Mouse (Mus musculus) Muller cell, postnatal 12 days (primary cell): ENCODE results near the gene Spata32.
A peak's percentile ranks its signal among the peaks of the same experiment; 100 is the strongest.
"Not testable (repeated sequence)": the region's sequence is repeated elsewhere in the genome, so short reads cannot be mapped to it uniquely, and the experiment has no call there.

Experiments used
- DNase-seq: peaks from one replicate; pipeline ENCODE4 v3.0.0-alpha.2; 2015; ENCODE audit errors: inconsistent ontology term

Spata32 gene

DNA sequence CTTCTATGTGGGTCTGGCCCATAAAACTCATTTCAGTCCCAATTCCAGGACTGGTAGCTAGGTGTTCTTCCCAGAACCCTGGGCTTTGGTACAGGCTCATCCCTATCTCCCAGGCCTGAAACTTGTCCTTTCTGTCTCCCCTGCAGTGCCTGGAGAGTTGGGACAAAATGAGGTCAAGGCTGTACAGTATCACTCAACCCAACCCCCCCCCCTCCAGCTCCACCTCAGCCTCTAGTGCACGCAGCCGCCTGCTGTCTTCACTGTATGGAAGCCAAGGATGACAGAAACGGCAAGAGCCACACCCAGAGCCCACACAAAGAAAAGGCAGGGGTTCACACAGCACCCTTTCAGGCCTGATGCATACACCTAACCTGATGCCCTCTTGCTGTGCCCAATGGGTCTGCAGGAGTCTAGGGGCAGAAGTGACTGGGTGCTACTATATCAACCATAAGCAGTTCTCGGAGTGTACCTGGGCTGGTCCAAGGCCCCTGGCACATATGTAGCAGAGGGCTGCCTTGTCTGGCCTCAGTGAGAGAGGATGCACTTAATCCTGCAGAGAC, 28.6 kb upstream of the Spata32 start:
- DNase-seq = no peak

GRCm38 (mm10) chr11:103246081-103246730, 28.0 kb upstream of the Spata32 start:
- DNase-seq = peak; percentile 93

GRCm38 (mm10) chr11:103244856-103245255, 26.6 kb upstream of the Spata32 start:
- DNase-seq = peak; percentile 79

- DNase-seq = no peak
These were observed 22.5 kb upstream of the Spata32 start for GRCm38 (mm10) chr11:103240740-103241139.

- DNase-seq = no peak
These were observed 19.5 kb upstream of the Spata32 start for GRCm38 (mm10) chr11:103237757-103238156.

GRCm38 (mm10) chr11:103236903-103237302, 18.7 kb upstream of the Spata32 start:
- DNase-seq = no peak

GRCm38 (mm10) chr11:103236431-103236830, 18.2 kb upstream of the Spata32 start:
- DNase-seq = no peak

DNA sequence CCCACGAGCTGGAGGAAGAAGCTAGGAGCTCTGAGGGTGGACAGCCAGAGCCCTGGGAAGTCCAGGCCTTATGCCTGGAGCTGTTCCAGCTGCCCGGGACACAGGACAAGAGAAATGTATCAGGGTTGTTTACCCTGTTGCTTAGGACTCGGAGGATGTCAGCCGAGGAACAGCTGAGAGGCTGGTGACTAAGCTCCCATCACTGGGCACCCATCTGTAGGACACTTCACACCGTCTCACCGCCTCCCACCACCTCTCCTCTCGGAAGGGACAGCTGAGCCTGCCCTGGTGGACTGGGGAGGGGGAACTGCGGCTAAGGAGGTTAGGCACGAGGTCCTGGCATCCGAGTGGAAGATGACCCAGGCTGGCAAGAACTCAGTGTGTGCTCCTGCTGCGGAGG, 17.5 kb upstream of the Spata32 start:
- DNase-seq = peak; percentile 92

GRCm38 (mm10) chr11:103234447-103234846, 16.2 kb upstream of the Spata32 start:
- no peak for DNase-seq

GRCm38 (mm10) chr11:103232966-103233365, 14.7 kb upstream of the Spata32 start:
- DNase-seq = peak; percentile 87

GRCm38 (mm10) chr11:103231367-103231766, 13.1 kb upstream of the Spata32 start:
- no peak for DNase-seq

DNA sequence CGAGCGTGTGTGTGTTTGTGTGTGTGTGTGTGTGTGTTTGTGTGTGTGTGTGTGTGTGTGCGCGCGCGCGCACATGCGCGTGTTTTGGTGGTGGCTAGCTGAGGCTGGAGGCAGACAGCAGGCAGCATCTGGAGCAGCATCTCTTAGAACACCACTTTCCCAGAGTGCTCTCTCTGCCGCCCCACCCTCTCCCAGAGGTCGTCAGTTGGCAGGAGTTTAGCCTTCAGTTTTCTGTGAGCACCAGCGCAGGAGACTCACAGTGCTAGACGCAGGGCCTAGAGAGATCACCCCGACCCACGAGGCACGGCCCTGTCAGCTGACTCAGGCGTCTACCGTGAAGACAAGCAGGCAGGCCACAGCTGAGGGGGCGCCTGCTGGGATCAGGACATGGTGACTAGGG, 12.4 kb upstream of the Spata32 start:
- no peak for DNase-seq

DNA sequence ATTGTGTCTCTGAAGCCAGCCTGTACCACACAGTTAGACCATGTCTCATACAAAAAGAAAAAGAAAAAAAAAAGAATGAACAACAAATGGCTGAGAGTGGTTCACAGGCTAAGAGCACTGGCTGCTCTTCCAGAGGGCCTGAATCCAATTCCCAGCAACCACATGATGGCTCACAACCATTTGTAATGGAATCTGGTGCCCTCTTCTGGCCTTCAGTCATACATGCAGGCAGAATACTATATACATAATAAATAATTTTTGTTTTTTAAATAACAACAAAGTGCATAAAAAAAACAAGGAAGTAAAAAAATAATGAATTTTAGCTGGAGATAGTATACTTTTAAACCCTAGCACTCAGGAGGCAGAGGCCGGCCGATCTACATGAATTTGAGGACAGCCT, 11.4 kb upstream of the Spata32 start:
- no peak for DNase-seq

GRCm38 (mm10) chr11:103223951-103224456, 5.8 kb upstream of the Spata32 start:
- DNase-seq = no peak

DNA sequence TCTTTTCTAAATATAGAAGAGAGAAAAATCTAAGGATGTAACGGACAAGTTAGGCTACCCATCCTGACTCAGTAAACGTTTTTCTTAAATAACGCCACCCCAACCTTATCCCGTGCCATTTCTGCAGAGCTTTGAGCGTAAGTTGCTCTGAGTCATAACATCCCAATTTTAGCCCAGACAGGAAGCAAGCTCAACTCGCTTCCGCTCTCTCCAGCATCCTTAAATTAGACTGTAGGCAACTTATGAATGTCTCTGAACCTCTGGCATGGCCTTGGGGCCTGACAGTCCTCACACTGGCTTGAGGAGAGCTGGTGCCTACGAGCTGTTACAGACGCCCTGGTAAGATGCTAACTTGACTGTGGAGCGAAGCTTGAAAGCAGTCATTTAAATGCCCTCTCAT, 5.2 kb upstream of the Spata32 start:
- no peak for DNase-seq

DNA sequence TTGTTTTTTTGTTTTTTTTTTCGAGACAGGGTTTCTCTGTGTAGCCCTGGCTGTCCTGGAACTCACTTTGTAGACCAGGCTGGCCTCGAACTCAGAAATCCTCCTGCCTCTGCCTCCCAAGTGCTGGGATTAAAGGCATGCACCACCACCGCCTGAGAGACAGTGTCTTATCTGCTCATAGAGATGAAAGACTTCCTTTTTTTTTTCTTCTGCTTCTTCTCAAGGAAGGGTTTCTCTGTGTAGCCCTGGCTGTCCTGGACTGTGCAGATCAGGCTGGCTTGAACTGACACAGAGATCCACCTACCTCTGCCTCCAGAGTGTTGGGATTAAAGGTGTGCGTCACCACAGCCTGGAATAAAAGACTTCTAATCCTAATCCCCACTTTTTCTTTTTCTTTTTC, 4.5 kb upstream of the Spata32 start:
- DNase-seq = not testable (repeated sequence)

DNA sequence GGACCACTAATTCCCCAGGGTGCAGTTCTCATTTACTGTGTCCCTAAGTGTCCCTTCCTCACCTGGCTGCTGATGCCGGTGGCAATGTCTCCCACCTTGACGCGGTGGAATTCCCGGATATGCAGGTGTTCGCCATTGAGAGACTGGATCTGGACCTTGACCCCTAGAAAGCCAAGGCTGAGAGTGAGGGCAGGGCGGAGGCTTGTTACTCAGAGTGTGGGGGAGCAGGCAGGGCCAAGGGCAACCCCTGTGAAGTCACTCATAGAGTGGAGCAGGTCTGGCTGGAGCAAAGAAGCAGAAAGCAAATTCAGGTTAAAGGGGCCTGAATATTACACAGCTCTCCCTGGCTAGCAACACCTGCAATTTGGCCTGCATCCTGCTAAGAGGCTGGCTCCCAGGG, 3.2 kb upstream of the Spata32 start:
- no peak for DNase-seq

- no peak for DNase-seq
These were observed 1.8 kb upstream of the Spata32 start for GRCm38 (mm10) chr11:103219995-103220394.

DNA sequence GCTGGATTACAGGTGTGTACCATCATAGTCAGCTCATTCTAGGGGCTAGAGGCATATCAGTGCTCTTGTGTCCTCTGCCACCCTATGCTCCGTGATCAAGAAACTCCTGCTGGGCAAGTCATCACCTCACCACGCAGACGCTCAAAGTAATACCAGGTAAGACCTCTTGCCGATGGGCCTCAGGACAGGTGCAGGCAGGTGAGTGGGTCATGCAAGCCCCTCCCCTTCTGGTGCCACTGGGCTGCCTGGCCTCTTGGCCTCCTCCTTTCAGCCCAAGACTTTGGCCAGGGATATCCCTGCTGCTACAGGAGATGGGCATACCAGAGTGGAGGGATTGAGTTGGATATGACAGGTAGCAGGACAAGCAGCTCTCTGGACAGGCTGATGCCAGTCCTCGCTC, 1.0 kb upstream of the Spata32 start:
- DNase-seq = no peak

DNA sequence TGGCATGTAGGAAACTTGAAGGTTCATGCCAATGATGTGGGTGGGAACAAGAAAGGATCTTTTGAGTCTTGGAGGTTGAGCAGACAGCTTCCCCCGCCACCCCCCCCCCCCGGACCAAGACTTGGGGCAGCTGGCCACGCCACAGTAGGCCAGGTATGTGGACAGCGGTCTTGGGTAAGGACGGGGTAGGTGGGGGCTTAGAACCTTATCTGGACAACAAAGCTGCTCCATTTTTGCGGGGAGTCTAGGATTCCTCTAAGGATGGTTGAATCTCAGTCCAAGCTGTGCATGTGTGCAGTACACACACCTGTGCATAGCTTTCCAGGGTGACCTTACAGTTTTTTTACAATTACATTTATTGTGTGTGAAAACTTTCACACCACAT, 277 bp upstream of the Spata32 start:
- DNase-seq = no peak

- DNase-seq = no peak
These were observed 2.9 kb downstream of the Spata32 start for GRCm38 (mm10) chr11:103215355-103215754.

DNA sequence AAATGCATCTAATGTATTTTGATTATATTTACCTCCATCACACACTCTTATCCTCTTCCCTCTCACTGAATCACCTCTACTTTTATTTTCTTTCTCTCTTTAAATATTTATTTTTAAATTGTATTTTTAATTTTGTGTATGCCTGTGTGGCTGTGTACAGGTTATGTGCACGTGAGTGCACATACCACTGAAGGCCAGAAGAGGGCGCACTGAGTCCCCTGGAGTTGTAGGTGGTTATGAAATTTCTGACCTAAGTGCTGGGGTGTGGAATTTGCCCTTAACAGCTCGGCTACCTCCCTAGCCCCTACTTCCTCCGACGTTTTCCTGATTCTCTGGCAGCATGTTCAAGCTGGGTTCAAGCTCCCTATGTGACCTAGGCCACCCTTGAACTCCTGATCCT, 4.5 kb downstream of the Spata32 start:
- DNase-seq = no peak

DNA sequence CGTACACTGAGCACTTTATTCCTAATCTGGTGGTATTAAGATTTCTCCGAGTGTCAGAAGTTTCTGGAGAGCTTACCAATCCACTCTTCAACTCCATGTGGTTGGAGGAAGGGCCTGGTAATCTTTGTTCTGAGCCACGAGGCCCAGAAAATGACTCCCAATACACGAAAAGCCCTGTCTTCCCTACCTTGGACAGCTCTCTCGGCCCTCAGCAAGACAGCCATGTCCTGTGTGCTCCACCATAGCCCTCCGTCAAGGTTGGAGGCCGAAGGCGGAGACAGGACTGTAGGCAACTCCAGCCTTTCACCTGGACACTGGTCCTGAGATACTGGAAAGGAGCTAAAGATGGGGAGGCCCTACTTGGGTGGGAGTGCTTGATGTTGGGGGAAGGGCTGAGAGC, 7.9 kb downstream of the Spata32 start:
- no peak for DNase-seq

DNA sequence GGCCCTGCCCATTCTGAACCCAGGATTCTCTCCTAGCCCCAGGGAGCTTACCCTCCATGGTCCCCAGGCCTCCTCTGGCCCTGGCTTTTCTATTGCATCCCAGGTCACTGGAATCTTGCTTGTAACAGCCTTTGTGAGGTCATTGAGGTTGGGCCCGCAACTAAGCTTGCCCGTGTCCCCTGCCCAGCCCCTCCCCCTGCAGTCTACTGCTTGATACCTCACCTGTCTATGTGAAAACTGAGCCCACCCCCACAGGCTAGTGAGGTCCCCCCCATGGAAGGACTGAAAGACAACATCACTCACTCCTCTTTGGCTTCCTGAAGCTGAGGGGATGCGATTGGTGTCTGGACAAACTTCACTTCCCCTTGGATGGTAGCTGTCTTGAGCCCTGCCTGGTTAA, 9.8 kb downstream of the Spata32 start, which contains the start of gene 1700023F06Rik:
Gene 1700023F06Rik (minus strand): TSS at position 101 of the 400 bp plus-strand sequence.
- no peak for DNase-seq
